Mouse (Mus musculus) olfactory bulb, adult 2 months (tissue): ENCODE measurements around the gene Cdkal1.

ENCODE experiments used
- CTCF ChIP-seq: fragments of 200-500 bp; IDR thresholded peaks from 2 replicates; pipeline ENCODE4 v1.5.1; 2012; ENCODE audit warnings: low read depth, mild to moderate bottlenecking, low read length, moderate library complexity; ENCODE audit not compliant: insufficient read depth
- POLR2A ChIP-seq: fragments of 200-500 bp; IDR thresholded peaks from 2 replicates; pipeline ENCODE4 v1.6.1; 2012; ENCODE audit warnings: mild to moderate bottlenecking, low read depth, low read length, moderate library complexity; ENCODE audit not compliant: insufficient read depth

DNA sequence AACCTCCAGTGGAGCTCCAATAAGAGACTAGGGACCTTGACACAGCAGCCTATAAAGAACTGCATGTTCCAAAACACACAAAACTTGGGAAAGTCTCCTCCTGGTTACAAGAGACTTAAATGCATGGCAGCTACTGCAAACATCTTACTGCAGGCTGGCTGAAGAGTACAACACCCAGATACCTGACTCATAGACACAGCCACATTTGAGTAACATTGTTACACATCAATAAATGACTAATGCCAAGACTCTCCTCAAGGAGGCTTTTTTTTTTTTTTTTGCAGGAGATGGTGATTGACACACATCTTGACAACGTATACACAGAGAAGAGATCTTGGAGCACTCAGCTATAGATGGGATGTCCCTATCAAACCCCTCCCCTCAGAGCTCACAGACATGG is 215.3 kb downstream of the Cdkal1 start:
- TF ChIP-seq CTCF (no peak), POLR2A (no peak)
